Mouse (Mus musculus) urinary bladder, postnatal 0 days (tissue): Measurements from ENCODE around the gene Meioc. TPM values are rescaled to one million over a fixed set of nuclear protein-coding genes. Genes with fewer than 3 reads are reported as not detected.

Source experiments
- microRNA-seq: library from miRNA; unstranded; fragments of <30 nt; microRNA quantifications from one replicate; pipeline ENCODE4, GENCODE M21; 2016
- polyA plus RNA-seq: library from polyadenylated mRNA; unstranded; fragments of >200 nt; fragmentation: Nextera tagmentation; extraction: Ambion mirVana; gene quantifications from 2 replicates; pipeline ENCODE4 v1.2.1, GENCODE M21; 2015

Gene Meioc
- polyA plus RNA-seq, result 0.10 and 0.26 TPM in 2 replicates

DNA sequence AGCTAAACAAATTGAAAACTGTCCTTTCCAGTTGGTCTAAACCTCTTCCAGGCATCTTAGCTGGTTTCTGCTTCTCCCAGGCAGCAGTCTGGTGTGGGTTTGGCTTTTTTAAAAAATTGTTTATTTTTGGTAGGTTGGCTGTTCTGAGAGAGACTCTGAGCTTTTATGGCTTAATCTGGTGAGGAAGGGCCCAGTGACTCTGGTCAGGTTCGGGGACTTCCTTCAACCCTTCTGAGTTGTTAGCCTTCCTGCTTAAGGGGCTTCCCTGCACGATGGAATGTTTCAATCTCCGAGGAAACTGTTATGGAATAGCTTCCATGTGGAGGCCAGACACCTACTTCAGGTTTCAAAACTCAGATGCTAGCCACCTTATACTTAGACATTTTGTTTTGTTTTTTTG is at the start of gene Meioc:
Meioc (plus strand) TSS at position 301 of the 400 bp plus-strand sequence.

DNA sequence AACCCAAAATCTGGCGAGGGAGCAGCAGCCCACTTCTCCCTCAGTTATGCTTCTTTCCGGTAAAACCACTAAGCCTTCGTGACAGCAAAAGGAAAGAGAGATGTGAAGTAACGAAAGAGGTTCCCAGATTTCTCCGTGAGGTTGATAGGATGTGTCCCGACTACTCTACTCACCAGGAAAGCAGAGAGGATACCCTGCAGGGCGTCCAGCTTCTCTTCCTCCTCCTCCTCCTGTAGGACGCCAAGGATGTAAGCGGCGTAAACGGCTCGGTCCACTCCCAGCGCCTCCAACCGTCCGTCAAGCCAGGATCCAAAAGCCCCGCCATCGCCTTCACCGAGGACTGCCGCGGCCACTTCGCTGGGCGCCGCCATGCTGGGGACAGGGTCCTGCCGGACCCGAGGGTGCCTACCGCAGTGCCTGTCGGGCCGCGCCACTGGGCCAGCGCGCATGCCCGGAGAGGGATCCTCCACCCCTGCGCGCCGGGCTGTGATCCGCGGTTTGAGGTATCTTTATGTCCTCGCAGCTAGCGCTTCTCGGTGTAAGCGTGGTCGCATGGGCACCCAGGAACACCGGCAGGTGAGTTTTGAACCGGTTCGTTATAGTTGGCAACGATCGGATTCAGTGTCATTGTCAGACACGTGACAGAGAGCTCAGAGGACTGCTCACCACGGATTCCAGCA is 34.0 kb downstream of the Meioc start, which contains the start of gene Ccdc43:
Ccdc43 (minus strand) TSS at position 445 of the 680 bp plus-strand sequence.

Small RNA genes lying within 50 kb of the gene (microRNA-seq; reads per million reads assigned to microRNA genes)
- gene Gm22920, result not detected

Other genes starting within 250 kb of the Meioc start
- 269 and 325 TPM in 2 replicates for gene Grn, start 233.4 kb upstream of the Meioc start, polyA plus RNA-seq
- gene Fam171a2, start 216.0 kb upstream of the Meioc start, polyA plus RNA-seq, result 1.9 and 2.3 TPM in 2 replicates
- 4.1 and 9.6 TPM in 2 replicates for gene Itga2b, start 193.6 kb upstream of the Meioc start, polyA plus RNA-seq
- gene Gpatch8, start 107.3 kb upstream of the Meioc start, polyA plus RNA-seq, result 20.4 and 21.3 TPM in 2 replicates
- 79.0 and 84.2 TPM in 2 replicates for gene Gm11627, start 84.3 kb upstream of the Meioc start, polyA plus RNA-seq
- gene Fzd2, start 59.3 kb upstream of the Meioc start, polyA plus RNA-seq, result 29.2 and 37.8 TPM in 2 replicates
- gene Ccdc43, start 34.1 kb downstream of the Meioc start, polyA plus RNA-seq, result 17.4 and 22.5 TPM in 2 replicates
- 0.72 and 0.74 TPM in 2 replicates for gene Adam11, start 97.7 kb downstream of the Meioc start, polyA plus RNA-seq
- gene Gjc1, start 156.0 kb downstream of the Meioc start, polyA plus RNA-seq, result 24.7 and 31.1 TPM in 2 replicates
- gene Higd1b, start 172.1 kb downstream of the Meioc start, polyA plus RNA-seq, result 8.2 and 10.7 TPM in 2 replicates
- gene Eftud2, start 217.3 kb downstream of the Meioc start, polyA plus RNA-seq, result 70.1 and 74.0 TPM in 2 replicates
- 0.77 and 0.99 TPM in 2 replicates for gene Ccdc103, start 217.5 kb downstream of the Meioc start, polyA plus RNA-seq
- not detected in 2 replicates for gene Fam187a, start 221.5 kb downstream of the Meioc start, polyA plus RNA-seq
- 0.19 and 0.33 TPM in 2 replicates for gene Gfap, start 237.2 kb downstream of the Meioc start, polyA plus RNA-seq